Mouse (Mus musculus) spleen, adult 2 months (tissue): Measurements from ENCODE around the gene Cd2.

Experiments
- CTCF ChIP-seq: fragments of 200-500 bp; IDR thresholded peaks from 2 replicates; pipeline ENCODE4 v1.5.1; 2011; ENCODE audit warnings: mild to moderate bottlenecking, inconsistent platforms; ENCODE audit not compliant: insufficient read depth, insufficient read length, insufficient replicate concordance; ENCODE audit errors: extremely low read depth
- POLR2A ChIP-seq: fragments of 200-500 bp; IDR thresholded peaks from 2 replicates; pipeline ENCODE4 v1.6.1; 2011; ENCODE audit warnings: low read depth, low read length, inconsistent platforms

DNA sequence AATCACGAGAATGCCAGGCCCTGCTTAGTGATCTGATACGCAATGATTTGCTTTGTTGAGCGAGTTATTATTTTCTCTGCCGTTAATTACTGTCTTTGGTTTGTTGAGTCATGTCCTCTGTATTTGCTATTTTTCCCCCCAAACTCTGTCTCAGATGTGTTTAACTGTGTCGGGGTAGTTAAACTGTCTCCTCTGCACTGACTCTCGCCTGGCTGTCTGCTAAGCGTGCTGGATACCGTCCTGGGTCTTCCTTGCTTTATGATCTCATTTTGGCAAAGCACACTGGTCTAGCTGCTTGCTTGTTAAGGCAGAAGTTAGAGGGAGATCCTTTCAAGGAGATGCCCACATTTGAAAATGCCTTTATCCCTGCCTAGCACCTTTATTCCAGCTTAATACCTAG is 31.6 kb downstream of the Cd2 start:
- TF ChIP-seq CTCF (no peak), POLR2A (no peak)
